Mouse (Mus musculus) layer of hippocampus, adult 18-20 months (tissue): Measurements from ENCODE around the gene Nek5. TPM values are rescaled to one million over a fixed set of nuclear protein-coding genes. Genes with fewer than 3 reads are reported as not detected.

Source experiments
- DNase-seq, 2 experiments: peaks; one replicate each; pipeline ENCODE4 v3.0.0; 2022; ENCODE audit warnings: low spot score in 2 of 2
- total RNA-seq, 2 experiments: library from RNA; stranded (reverse); gene quantifications; 2 replicates each; pipeline ENCODE4 v1.2.3; 2021

The Nek5 gene
- total RNA-seq, 2 experiments from 2014 or later, result 0.12 to 0.15 TPM

DNA sequence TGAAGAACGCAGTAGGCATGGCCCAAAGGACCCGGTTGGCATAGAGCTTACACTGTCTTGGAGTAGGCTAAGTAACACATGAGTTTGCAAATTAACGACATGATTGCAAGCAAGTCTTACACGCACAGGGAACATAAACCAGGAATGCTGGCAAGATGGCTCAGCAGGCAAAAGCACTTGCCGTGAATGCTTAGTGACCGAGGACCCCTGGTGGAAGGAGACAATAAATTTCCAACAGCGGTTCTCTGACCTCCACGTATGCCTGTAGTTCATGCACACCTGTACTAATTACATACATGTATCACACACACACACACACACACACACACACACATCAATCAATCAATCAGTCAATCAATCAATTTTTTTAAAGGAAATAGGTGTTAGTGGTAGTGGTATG is 33.3 kb downstream of the Nek5 start:
- no peak for DNase-seq

DNA sequence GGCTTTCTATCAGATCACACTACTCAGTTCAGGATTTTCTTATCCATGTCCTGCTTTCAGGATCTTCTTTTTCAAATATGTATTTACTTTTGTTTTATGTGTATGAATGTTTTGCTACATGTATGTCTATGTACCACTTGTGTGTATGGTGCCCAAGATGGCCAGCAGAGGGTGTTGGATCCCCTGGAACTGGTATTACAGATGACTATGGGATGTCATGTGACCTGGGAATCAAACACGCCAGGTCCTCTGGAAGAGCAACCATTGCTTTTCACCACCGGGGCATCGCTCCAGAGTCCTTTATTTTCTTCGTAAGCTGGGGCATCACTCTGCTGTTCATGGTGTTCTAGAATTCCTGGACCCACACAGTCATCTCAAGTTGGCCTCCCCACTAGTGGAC is 35.6 kb downstream of the Nek5 start:
- DNase-seq, result no peak

GRCm38 (mm10) chr8:22079313-22080007 is 45.4 kb downstream of the Nek5 start:
- DNase-seq, result no peak

GRCm38 (mm10) chr8:22061126-22061525 is 63.7 kb downstream of the Nek5 start:
- no peak for DNase-seq

GRCm38 (mm10) chr8:22060446-22060889 is 64.4 kb downstream of the Nek5 start, which contains the start of gene Alg11:
TSS of gene Alg11 (plus strand) at chr8:22060721.
- peak; percentile 96 to 97 for DNase-seq

DNA sequence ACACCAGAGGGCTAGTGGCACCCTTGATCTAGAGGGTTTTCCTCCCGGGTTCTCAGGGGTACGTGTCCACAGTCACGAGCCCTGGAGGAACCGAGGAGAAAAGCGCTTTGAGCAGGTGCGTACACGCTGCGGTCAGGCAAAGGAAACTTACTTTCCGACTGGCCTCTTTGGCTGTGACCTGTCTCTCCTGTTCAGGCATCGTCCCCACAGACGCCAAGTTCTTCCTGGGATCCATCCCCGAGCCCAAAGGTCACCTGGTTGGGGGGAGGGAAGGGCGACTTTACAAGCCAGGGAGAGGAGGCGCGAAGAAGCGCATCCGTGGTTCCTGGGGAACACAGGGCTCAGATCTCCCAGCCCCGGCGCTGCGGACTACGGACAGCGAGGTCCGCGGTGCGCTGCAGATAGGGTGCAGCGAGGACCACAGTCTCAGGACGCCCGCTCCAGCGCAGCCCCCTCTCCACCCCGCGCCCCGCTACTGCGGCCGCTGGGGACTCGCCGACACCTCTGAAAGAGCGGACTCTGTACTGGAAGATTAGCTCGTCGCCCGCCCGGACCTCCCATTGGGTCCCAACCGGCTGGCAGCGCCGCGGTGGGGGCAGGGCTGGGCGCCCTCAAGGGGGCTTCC is 64.9 kb downstream of the Nek5 start, which contains the start of gene Atp7b:
Gene Atp7b (minus strand): TSS at position 485 of the 625 bp plus-strand sequence.
- DNase-seq, result peak in 1 of 2 experiments; percentile 11

DNA sequence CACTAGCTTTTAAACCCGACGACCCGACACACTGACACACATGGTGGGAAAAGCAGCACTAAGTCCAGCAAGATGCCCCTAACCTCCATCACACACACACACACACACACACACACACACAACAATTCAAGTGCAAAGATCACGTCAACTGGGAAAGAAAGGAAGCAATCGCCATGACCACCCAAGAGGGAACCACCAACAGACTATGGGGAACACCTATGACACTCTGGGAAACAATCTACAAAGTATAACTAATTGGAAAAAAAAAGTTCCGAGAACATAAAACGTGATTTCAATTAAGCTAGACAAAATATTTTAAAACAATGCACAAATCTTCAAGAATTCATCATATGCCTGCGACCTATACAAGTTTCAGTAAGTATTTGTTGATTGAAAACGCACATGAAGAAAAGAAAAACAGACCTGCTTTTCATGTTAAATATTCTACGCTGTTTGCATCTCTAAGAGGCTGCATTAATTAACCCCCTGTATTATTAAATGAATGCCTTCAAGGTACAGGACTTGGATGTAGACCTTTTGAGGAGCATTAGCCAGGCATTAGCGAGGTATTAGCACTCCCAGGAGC is 65.6 kb downstream of the Nek5 start:
- no peak for DNase-seq

- DNase-seq, result no peak
These were observed 66.5 kb downstream of the Nek5 start for GRCm38 (mm10) chr8:22058368-22058767.

GRCm38 (mm10) chr8:22056850-22057249 is 68.0 kb downstream of the Nek5 start:
- no peak for DNase-seq

- DNase-seq, result no peak
These were observed 69.4 kb downstream of the Nek5 start for GRCm38 (mm10) chr8:22055492-22055877.

DNA sequence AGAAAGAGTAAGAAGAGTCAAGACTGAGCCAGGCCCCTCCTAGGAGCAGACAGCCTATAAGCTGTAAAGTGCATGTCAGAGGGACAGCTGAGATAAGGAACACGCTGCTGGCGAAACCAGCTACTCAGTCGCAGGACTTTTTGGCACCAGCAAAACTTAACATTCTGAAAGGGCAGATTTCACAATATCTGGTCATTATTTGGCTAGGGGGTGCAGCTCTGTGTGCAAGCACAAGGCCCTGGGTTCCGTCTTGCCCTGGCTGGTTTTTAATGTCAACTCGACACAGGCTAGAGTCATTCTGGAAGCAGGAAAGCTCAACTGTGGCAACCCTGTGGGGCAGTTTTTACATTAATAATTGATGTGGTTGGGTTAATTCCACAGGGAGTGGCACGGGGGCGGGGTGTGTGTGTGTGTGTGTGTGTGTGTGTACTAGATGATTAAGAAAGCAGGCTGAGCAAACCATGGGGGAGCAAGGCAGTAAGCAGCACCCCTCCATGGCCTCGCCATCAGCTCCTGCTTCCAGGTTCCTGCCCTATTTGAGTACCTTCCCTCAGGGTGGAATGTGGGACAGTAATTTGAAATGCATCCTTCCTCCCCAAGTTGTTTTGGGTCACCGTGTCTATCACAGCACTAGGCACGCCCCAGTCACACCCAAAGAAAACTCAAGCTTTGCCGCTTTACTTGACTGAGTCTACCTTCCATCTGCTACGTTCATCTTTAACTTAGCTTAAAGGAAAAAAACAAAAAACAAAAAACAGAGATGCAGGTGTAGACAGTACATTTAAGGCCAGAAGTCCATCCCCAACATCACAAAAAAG is 70.0 kb downstream of the Nek5 start:
- DNase-seq, result no peak

DNA sequence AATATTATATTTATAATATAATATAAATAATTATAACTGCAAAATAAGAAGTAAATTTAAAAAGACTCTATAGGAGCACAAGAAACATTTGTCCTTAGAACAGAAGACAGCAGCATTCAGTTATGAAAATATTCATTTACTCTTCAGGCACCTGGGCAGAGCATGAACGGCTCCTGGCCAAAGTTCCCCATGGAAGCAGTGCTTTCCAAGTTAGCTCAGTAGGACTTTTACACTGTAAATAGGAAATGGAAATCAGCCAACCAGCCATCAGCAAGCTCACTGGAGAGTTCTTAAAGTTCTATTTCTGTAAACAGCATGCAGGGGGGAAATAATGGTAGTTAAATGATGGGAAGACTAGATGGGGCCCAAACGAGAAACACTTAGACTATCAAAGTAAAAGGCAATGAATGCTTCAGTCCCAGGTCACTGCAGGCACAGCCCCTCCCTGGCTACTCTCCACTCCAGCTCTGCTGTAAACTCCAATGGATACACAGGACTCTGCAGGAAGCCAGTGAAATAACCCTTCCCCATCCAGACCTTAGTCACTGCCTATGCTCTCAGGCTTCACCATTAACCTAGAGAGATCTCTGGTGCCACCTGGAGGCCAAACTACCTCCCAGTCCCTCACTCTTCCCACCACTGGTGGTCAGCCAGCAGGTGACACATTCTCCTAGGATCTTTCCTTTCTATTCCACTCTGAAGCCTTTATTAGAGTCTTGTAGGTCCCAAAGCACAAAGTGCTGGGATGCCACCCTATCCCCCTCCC is 77.0 kb downstream of the Nek5 start:
- DNase-seq, result peak in 1 of 2 experiments; percentile 10

GRCm38 (mm10) chr8:22043706-22044105 is 81.1 kb downstream of the Nek5 start:
- DNase-seq, result no peak

GRCm38 (mm10) chr8:22042515-22042914 is 82.3 kb downstream of the Nek5 start:
- DNase-seq, result no peak

- DNase-seq, result no peak
These were observed 84.7 kb downstream of the Nek5 start for GRCm38 (mm10) chr8:22040153-22040509.

GRCm38 (mm10) chr8:22039468-22040152 is 85.2 kb downstream of the Nek5 start:
- no peak for DNase-seq

DNA sequence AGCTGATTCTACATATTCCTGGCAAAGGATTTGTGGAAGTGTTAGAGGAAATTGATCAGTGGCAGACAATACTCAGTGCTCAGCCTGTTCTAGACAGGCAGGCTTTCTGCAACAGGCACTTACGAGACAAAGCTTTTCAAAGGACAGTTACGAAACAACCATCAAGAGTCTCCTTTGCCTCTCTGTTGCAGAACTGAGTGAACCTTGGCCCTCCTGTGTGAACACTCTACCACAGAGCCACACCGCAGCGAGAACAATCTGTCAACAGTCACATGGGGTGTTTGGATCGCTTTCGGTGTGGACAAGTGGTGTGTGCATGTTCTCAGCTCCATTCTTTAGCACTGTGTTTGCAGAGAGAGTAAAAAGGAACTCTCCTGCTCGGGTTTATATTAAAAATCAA is 87.8 kb downstream of the Nek5 start:
- no peak for DNase-seq

DNA sequence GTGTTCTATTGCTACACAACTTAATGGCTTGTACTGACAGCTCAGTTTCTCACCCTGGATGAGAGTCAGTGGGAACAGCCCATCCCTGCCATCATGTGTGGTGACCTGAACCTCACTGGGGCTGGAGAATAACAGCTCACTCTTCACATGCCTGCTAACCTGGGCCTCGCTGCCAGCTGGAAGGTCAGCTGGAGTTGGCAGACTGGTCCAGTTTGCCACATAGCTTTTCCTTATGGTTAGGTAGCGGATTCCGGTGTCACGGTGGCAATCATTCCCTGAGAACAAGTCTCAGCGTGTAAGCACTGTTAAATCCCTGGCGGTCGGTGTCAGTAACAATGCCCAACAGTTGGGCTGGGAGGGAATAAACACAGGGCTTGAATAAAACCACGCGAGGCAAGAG is 88.7 kb downstream of the Nek5 start:
- DNase-seq, result no peak

- DNase-seq, result no peak
These were observed 93.9 kb downstream of the Nek5 start for GRCm38 (mm10) chr8:22030990-22031389.

DNA sequence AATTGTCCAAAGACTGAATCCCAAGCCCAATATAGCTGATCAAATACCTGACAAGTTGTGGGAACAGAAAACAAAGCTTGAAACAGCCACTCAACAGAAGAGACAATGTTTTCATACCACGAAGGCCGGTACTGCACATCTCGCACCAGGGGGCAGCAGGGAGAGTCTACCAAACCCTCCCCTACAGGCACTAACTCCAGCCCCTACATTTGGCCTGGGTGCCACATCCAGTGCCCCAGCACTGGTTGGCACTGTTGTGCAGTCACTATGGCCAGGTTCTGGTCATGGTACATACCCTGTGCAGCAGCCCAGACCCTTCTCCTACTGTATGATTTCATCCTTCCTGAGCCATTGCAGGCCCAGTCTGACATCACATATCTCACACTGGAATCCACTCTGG is 95.9 kb downstream of the Nek5 start:
- no peak for DNase-seq
